Mouse (Mus musculus) testis, adult 2 months (tissue): ENCODE measurements at regions not wholly inside any gene's neighbourhood (a gene's known extent, or its start where the extent isn't known, plus 50 kb on each side); places are given as distances from the start of the nearest gene placed in this dataset.

Experiments used
- CTCF ChIP-seq: fragments of 200-500 bp; IDR thresholded peaks from 2 replicates; pipeline ENCODE4 v1.5.1; 2012; ENCODE audit warnings: low read depth, mild to moderate bottlenecking, inconsistent platforms, low read length, moderate library complexity; ENCODE audit not compliant: control insufficient read depth, insufficient read depth, insufficient replicate concordance
- POLR2A ChIP-seq: fragments of 200-500 bp; IDR thresholded peaks from 2 replicates; pipeline ENCODE4 v1.6.1; 2012; ENCODE audit warnings: low read depth, mild to moderate bottlenecking, inconsistent platforms, low read length, moderate library complexity; ENCODE audit not compliant: control insufficient read depth

GRCm38 (mm10) chr5:96940170-96941086 lies 57.1 kb upstream of the Bmp2k start:
- TF ChIP-seq POLR2A: no peak
- no peak for TF ChIP-seq CTCF
